Mouse (Mus musculus) heart, postnatal 10 days (tissue): Measurements from ENCODE around the gene Ptpn3. TPM values are rescaled to one million over a fixed set of nuclear protein-coding genes. Genes with fewer than 3 reads are reported as not detected.

Experiments
- DNase-seq, 2 experiments: peaks; one replicate each; pipeline ENCODE4 v3.0.0; 2021
- intact Hi-C: fragments of 180-260 bp; cut with DNase I; formaldehyde crosslinking; loops from one replicate; pipeline ENCODE4 v1.15.1; 2025
- total RNA-seq, 2 experiments: library from RNA; stranded (reverse); gene quantifications; 2 replicates each; pipeline ENCODE4 v1.2.3; 2021

Gene Ptpn3
- total RNA-seq, 2 experiments from 2014 or later, result 25.2 to 26.1 TPM

DNA sequence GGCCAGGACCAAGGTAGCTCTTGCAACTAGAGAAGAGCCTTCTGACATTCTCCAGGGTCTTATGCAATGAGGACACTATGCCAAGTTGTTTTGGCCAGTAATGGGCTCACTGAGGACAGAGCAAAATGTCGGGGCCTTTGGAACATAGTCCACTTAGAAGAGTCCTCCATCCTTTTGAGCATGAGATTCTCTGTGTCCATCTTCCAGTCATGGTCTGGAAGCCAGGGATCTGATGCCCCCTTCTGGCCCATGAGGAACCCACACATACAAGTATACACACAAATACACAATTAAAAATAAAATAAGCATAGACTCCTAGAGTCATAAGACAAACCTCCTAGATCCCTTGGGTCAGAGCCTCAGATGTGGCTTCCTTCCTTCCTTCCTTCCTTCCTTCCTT is 120.1 kb downstream of the Ptpn3 start:
- intact Hi-C loops, result no loop called here

GRCm38 (mm10) chr4:57178881-57179280 is 122.8 kb downstream of the Ptpn3 start:
- DNase-seq, result no peak
- intact Hi-C loops, result no loop called here

More for the DNA sequence above, 120.1 kb downstream of the Ptpn3 start:
- DNase-seq, result peak in 1 of 2 experiments; percentile 35

GRCm38 (mm10) chr4:57175329-57175728 is 126.3 kb downstream of the Ptpn3 start:
- intact Hi-C loops, result no loop called here
- DNase-seq, result no peak

DNA sequence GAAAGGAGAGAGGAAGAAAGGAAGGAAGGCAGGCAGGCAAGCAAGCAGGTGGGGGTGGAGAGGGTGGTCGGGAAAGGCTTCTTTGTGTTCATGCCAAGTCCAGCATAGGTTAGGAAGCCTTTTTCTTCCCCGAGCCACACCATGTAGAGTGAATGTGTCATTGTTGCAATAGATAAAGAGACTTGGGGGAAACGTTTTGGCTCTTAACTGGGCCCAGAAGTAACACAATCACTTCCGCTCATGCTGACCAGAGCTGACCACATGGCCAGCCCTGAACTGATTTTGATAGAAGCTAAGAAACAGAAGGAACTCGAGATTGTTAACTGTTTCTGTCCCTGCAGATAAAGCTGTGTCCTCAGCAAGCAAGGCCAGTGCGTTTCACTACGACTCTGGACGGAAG is 128.8 kb downstream of the Ptpn3 start:
- no peak for DNase-seq

GRCm38 (mm10) chr4:57171817-57172216 is 129.8 kb downstream of the Ptpn3 start:
- intact Hi-C loops, result no loop called here
- DNase-seq, result peak; percentile 72 to 75

More for the DNA sequence above, 128.8 kb downstream of the Ptpn3 start:
- intact Hi-C loops, result no loop called here

GRCm38 (mm10) chr4:57168680-57169079 is 133.0 kb downstream of the Ptpn3 start:
- intact Hi-C loops, result no loop called here
- DNase-seq, result no peak

GRCm38 (mm10) chr4:57168277-57168676 is 133.4 kb downstream of the Ptpn3 start:
- intact Hi-C loops, result no loop called here
- no peak for DNase-seq

GRCm38 (mm10) chr4:57166922-57167870 is 134.4 kb downstream of the Ptpn3 start:
- intact Hi-C loops, result no loop called here
- no peak for DNase-seq

DNA sequence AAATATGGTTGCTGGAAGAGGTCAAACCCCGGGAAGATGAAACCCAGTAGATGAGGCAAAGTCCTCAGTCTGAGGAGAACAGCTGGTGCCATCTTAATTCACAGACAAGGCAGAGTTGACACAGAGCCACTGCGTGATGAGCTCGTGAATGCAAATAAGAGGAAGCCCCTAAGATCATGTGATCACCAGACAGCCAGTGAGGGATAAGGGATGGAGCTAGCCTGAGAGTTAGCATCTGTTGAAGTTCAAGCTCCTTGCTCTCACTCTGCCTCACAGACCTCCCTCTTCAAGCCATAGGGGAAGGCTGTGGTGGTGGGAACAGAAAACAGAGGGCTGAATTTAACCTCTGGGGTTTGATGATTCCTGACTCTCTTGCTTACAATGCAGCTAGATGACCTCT is 136.0 kb downstream of the Ptpn3 start:
- no peak for DNase-seq
- intact Hi-C loops, result no loop called here

DNA sequence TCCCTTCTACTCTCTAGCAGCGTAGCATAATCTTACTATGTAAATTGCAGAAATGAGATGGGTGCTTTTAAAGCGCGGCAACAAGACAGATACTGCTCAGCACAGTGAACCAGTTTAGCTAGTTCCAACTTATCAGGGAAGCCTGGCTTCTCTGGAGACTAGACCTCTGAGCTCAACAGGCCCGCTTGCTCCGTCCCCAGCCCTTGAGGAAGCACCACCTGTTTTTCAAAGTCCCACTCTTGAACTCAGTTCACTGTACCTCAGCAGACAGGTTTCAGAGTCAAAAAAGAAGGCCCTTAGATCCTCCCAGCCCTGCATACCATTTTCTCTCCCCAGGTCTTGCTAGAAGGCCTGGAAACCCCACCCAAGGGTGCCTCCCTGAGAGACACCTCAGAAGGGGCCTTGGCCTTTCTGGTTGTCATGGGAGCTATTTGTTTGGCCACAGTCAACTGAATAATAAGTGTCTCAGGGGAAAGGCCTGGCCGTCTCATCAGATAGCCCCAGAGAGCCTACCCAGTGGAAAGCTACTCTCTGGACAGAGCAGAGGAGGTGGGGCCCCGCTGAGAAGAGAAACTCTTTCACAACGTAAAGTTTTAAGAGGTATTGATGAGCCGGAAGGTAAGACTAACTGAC is 136.9 kb downstream of the Ptpn3 start:
- intact Hi-C loops, result no loop called here
- DNase-seq, result no peak

DNA sequence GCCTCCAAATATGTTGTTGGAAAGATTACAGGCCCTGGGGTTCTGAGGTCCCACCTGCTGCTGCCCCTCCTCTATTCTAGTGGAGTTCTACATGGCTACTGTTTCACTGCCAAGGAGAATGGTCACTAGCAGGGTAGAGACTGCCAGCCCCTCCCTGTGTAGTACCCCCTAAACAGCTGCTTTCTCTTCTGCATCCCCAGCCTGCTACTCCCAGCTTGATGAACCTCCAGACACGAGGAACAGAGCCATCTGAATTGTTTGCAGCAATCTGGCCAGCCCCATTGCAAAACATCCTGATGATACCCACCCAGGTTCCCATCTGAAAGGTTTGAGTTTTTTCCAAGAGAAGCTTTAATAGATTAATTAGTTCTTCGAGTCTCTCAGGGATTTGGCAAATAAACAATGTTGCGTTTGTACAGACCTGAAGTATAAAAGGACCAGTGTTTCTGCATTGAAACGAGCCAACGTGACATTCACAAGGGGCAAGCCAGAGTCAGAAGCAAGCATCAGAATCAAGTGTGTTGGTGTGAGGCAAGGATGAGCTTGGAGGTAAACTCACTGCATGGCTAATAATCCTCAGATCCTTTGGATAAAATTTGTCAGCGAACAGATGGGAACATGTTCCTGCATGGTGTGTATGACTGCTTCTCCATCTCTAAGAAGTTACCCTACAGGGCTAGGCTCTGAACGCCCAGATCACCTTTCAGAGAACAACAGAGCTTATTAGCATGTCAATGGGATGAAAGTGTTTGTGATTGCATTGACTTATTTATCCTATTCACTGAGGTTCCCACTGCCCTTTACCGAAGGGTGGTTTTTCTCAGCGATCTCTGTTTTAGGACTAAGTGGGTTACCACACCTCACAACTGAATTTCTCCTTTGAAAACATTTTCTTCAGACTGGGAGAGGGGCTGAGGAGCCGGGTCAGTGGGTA is 138.6 kb downstream of the Ptpn3 start:
- intact Hi-C loops, result no loop called here
- no peak for DNase-seq

GRCm38 (mm10) chr4:57160571-57160970 is 141.1 kb downstream of the Ptpn3 start:
- no peak for DNase-seq
- intact Hi-C loops, result no loop called here

DNA sequence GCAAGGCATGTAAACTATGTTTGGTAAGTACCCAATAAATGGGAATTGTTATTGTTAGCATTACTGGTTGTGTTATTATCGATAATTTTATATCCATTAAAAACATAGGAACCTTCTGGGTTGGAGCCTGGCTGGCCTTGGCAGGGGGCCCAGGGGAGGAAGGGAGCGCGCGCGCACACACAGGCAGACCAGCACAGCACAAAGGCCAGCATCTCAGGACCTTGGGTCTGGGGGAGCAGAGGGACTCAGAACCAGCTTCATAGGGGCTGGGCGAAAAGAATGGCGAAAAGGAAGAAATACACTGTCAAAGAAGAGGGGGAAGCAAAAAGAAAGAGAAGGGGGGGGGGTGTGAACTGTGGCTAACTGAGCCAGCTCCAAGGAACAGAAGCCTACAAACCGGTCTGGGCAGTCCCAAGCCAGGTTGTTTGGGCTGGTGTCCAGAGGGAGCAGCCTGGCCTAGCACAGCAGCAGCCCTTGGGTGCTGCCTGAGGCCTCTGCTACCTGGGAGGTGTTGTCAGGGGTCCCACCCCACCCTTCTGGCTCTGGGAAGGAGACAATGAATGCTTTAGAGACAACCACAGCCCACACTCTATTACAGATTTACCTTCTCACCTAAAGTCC is 145.0 kb downstream of the Ptpn3 start:
- no peak for DNase-seq
- intact Hi-C loops, result no loop called here

GRCm38 (mm10) chr4:57153838-57154237 is 147.8 kb downstream of the Ptpn3 start:
- intact Hi-C loops, result no loop called here
- DNase-seq, result no peak

- intact Hi-C loops, result no loop called here
- peak; percentile 35 to 45 for DNase-seq
Observed at GRCm38 (mm10) chr4:57153068-57153835, 148.4 kb downstream of the Ptpn3 start.

GRCm38 (mm10) chr4:57148182-57148581 is 153.5 kb downstream of the Ptpn3 start:
- intact Hi-C loops, result no loop called here
- DNase-seq, result no peak

DNA sequence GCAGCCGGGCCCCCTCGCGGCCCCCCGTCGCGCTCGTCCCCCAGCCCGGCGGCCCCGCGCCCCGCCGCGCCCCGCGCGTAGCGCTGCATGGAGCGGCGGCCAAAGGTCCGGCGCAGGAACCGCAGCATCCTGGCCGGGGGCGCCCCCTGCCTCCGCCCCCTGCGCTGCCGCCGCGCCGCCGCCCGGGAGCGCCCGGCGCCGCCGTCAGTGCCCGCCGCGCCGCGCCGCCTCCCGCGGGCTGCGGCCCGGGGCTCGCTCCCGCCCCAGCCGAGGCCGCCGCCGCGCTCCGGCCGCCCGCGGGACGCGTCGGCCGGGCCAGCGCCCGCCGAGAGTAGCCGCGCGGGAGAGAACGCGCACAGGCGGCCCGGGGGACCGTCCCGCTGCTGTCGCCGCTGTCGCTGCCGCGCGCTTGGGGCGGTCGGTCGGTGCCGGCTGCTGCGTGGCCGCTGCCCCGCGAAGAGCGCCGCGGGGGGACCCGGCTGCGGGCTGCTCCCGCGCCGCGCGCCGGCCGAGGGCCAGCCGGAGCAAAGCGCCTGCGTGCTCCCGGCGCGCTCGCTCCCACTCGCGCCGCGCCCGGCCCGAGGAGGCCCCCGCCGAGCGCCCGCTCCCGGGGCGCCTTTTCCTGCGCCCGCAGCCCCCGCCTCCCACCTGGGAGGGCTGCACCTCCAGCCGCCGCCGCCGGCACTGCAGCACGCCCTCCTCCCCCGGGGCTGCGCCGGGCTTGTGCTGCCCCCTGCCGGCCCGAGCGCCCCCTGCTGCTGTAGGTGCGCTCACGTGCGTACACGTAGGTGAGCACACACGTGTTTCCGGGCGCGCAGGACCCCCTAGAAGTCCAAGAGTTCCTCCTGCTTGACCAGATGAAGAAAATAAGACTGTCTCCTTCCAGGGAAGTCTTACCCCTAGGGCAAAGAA is 158.4 kb downstream of the Ptpn3 start, which contains the start of gene Epb41l4b:
Gene Epb41l4b, minus strand, starts transcription at position 412 of the 912 bp plus-strand sequence.
- intact Hi-C loops, result loop anchor here (1.0 to 2.0 kb wide), 2 partner anchors 22 to 78 kb away; no protein-coding TSS in a partner anchor
- DNase-seq, result peak; percentile 80 to 83

DNA sequence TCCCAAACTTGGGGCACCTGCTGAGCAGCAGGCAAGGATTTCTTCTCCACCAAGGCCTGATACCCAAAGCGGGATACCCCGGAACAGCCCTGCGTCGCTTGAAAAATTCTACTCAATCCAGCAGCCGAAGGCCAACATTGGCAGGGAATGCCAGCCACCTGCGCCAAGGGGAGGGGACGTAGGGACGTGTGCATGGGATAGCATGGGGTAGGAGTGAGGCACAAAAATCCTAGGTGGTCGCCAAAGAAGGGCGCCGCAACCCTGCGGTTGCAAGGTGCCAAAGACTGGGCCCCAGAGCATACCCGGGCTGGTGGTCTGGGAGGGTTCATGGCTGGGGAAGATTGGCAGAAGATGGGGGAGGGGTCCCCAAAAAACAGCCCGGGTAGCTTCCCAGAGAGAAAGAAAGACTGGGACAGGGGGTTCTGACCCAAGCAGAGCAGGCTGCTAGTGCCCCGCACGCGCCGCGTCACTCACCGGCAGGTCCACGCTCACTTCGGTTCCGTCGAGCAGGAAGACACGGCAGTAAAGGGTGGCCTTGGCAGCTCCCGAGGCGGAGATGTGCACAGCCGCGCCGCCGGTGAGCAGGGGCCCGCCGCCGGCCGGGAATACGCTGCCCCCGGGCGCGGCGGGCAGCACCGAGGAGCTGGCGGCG is 159.1 kb downstream of the Ptpn3 start:
- intact Hi-C loops, result loop anchor here (1.0 to 2.0 kb wide), 2 partner anchors 22 to 77 kb away; no protein-coding TSS in a partner anchor
- peak; percentile 26 to 31 for DNase-seq
